Mouse (Mus musculus) limb, embryonic 12.5 days (tissue): ENCODE results near the gene Cavin3. TPM values are rescaled to one million over a fixed set of nuclear protein-coding genes. Genes with fewer than 3 reads are reported as not detected.
"Not testable (repeated sequence)": the region's sequence is repeated elsewhere in the genome, so short reads cannot be mapped to it uniquely, and the experiment has no call there.

Source experiments
- ATAC-seq: fragments of 200-750 bp; cut with Nextera tagmentation; 2 replicates; pipeline ENCODE4 v1.8.0; 2017; ENCODE audit warnings: low read depth, moderate TSS enrichment; ENCODE audit not compliant: insufficient number of reproducible peaks, insufficient read depth, low FRiP score, low TSS enrichment
- H3K27ac ChIP-seq: fragments of 300-500 bp; sonication (generic); 2 replicates; pipeline ENCODE4 v1.5.1; 2016; ENCODE audit warnings: mild to moderate bottlenecking, moderate library complexity
- H3K27me3 ChIP-seq: fragments of 300-500 bp; sonication (generic); 2 replicates; pipeline ENCODE4 v1.6.1; 2016; ENCODE audit warnings: mild to moderate bottlenecking, moderate library complexity
- H3K36me3 ChIP-seq: fragments of 300-500 bp; sonication (generic); 2 replicates; pipeline ENCODE4 v1.6.1; 2016; ENCODE audit warnings: mild to moderate bottlenecking, moderate library complexity
- H3K4me1 ChIP-seq: fragments of 300-500 bp; sonication (generic); replicated peaks from 2 replicates; pipeline ENCODE4 v1.6.1; 2016
- H3K4me2 ChIP-seq: fragments of 300-500 bp; sonication (generic); 2 replicates; pipeline ENCODE4 v1.6.1; 2016; ENCODE audit warnings: mild to moderate bottlenecking, moderate library complexity
- H3K4me3 ChIP-seq: fragments of 300-500 bp; sonication (generic); replicated peaks from 2 replicates; pipeline ENCODE4 v1.5.1; 2016; ENCODE audit warnings: mild to moderate bottlenecking
- H3K9ac ChIP-seq: fragments of 300-500 bp; sonication (generic); replicated peaks from 2 replicates; pipeline ENCODE4 v1.6.1; 2016; ENCODE audit warnings: mild to moderate bottlenecking, moderate library complexity
- H3K9me3 ChIP-seq: fragments of 300-500 bp; sonication (generic); 2 replicates; pipeline ENCODE4 v1.6.1; 2016; ENCODE audit warnings: mild to moderate bottlenecking, moderate library complexity
- WGBS: fragments of 180-500 bp; shearing (Covaris S2); methylation state at CpG from one replicate; pipeline ENCODE4 v1.1.7; 2016; 5-methylcytosine and 5-hydroxymethylcytosine counted together
- polyA plus RNA-seq: library from polyadenylated mRNA; unstranded; fragments of >200 nt; fragmentation: Nextera tagmentation; extraction: Ambion mirVana; gene quantifications from 2 replicates; pipeline ENCODE4 v1.2.1, GENCODE M21; 2016

The Cavin3 gene
- polyA plus RNA-seq, 1 experiment from 2014 or later: 23.2 TPM

DNA sequence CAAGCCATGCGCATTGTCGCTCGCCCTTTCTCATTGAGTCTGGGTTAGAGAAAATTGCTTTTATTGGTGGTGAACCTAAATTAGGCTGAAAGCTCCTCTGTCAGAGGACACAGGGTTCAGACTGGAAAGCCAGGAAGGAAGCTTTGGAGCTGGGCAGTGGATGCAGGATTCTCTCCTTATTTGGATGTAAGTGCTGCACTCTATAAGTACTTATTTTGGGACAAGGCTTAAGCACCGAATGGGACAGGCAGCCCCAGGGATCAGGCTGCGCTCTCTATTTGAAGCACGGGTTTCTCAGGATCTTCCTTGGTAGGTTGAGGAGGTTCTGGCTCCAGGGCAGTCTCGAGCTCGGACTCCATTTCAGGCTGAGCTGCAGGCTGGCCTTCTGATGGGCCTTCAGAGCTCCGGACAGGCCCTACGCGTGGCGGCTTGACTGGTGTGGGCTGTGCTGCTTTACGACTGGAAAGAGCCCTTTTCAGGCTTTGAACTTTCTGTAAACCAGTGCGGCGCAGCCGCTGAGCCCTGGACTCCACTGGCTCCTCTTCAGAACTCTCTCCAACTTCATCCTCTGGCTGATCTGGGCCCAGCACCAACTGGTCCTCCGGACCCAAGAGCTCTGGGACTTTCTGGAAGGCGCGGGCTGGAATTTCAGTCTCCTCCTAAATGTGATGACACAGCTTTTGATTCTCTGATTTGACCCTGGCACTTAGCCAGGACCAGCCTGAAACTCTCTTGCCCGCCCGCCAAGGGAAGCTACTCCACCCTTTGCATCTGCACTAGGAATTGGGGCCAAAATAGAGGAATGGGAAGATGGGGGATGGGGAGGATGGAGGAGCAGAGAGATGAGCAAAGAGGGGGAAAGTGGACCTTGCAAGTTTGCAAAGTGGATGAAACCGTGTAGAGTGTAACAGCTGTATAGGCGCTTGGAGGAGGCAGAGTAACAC, 1.3 kb downstream of the Cavin3 start:
- Histone ChIP-seq H3K27ac (0 out of 2 replicates have a peak overlapping the region, but pooled peaks have one; percentile 17), H3K9me3 (no peaks in the 10 kb centered on the region), H3K36me3 (no peaks in the 10 kb centered on the region), H3K9ac (0 out of 2 replicates have a peak overlapping the region, but pooled peaks have one; percentile 70), H3K4me2 (peak overlapping the region; percentile 84), H3K4me1 (peaks cover 14% of the 10 kb centered on the region; the same call in 1 of the 2 replicates), H3K27me3 (peaks cover 25% of the 10 kb centered on the region), H3K4me3 (peak overlapping the region; percentile 47)
- 0 out of 2 replicates have a peak, but pooled peaks have one; percentile 1 for ATAC-seq
- 62% methylated on average over 23 of the region's 23 CpGs for WGBS

DNA sequence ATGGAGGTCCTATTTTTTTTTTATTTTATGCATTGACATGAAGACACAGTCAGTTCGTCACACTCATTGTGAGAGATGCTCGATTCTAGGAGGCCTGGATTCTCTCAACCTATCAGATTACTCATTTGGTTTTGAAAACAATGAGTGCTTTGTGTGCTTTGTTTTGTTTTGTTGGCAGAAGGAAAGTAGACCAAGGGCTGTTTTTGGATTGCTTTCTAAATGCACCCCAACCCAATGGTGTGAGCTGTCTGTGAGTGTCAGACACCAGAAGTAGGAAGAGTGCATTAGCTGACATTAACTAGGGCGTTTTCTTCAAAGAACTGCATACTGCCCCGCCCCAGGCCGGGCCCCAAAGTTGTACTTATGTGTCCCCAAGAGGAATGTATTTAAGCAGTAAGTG, 2.0 kb downstream of the Cavin3 start:
- Histone ChIP-seq H3K4me1 (peaks cover 14% of the 10 kb centered on the region; the same call in 1 of the 2 replicates), H3K9me3 (no peaks in the 10 kb centered on the region), H3K4me2 (no peak overlapping the region), H3K9ac (no peak overlapping the region), H3K36me3 (no peaks in the 10 kb centered on the region), H3K27me3 (peaks cover 25% of the 10 kb centered on the region), H3K27ac (no peak overlapping the region), H3K4me3 (no peak overlapping the region)
- ATAC-seq: no peak
- 68% methylated on average over 5 of the region's 5 CpGs for whole genome bisulfite sequencing

DNA sequence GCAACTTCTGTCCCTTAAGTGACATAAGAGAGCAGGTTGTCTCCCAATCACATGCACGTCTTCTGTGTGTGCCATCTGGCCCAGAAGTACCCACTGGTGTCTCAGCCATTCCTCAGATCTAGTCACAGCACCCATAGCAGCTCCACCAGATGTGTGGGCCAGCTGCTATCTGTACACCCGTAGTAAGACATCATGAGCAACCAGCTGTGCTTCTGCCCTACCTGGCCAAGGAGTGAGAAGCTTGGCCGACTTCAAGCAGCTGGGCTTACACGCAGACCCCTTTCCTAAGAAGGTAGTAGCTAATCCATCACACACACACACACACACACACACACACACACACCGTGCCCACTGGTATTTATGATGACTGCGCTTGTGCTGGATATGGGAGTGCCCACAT, 2.9 kb downstream of the Cavin3 start:
- ATAC-seq: no peak
- Histone ChIP-seq H3K27me3 (peaks cover 25% of the 10 kb centered on the region), H3K4me3 (no peak overlapping the region), H3K4me2 (no peak overlapping the region), H3K9ac (no peak overlapping the region), H3K27ac (no peak overlapping the region), H3K36me3 (no peaks in the 10 kb centered on the region), H3K9me3 (no peaks in the 10 kb centered on the region), H3K4me1 (peaks cover 14% of the 10 kb centered on the region; the same call in 1 of the 2 replicates)
- WGBS: 88% methylated on average over 6 of the region's 6 CpGs

DNA sequence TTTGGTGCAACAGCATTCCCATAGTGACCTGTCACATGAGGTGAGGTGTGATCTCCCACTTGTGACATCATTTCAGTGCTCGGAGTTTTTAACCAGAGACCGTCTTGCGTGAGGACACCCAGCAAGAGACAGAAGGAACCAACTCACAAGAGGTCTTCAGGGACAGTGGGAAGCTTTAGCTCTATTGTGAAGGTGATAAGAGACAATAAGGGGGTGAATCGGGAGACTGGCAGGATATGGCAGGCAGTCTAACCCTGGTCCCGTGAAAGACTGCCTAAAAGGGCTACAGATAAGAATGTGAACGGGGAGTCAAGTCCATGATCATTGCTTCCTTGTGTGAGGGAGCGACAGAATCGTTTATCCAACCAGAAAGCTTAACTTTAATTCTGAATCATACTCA, 3.8 kb downstream of the Cavin3 start:
- Histone ChIP-seq H3K27ac (no peak overlapping the region), H3K9me3 (no peaks in the 10 kb centered on the region), H3K9ac (no peak overlapping the region), H3K4me1 (peaks cover 14% of the 10 kb centered on the region; the same call in 1 of the 2 replicates), H3K36me3 (no peaks in the 10 kb centered on the region), H3K27me3 (peaks cover 25% of the 10 kb centered on the region), H3K4me3 (no peak overlapping the region), H3K4me2 (no peak overlapping the region)
- 84% methylated on average over 8 of the region's 8 CpGs for WGBS
- no peak for ATAC-seq

DNA sequence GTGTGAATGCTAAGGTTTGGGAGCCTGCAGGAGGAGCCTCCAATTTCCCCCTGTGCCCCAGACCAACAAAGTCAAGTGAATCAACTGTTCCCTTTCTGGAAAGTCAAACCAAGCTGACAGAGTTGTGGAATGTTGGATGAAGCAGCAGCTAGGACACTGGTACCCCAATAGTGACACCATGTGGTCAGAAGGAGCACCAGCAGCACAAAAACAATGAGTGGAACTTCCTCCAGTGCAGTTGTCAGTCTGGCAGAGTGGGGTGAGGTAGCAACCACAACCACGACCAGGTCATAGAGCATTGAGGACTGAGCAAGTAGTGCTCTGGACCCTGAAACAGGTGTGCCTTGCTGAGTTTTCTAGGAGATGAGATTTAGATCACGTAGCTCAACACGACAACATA, 4.3 kb downstream of the Cavin3 start:
- no peaks in the 10 kb centered on the region for H3K9me3 ChIP-seq
- H3K4me1 ChIP-seq: peaks cover 14% of the 10 kb centered on the region; the same call in 1 of the 2 replicates
- no peaks in the 10 kb centered on the region for H3K36me3 ChIP-seq
- WGBS: 60% methylated on average over 3 of the region's 3 CpGs
- no peak overlapping the region for H3K27ac ChIP-seq
- ATAC-seq: no peak
- no peak overlapping the region for H3K4me3 ChIP-seq
- peaks cover 25% of the 10 kb centered on the region for H3K27me3 ChIP-seq
- H3K9ac ChIP-seq: no peak overlapping the region
- H3K4me2 ChIP-seq: no peak overlapping the region

DNA sequence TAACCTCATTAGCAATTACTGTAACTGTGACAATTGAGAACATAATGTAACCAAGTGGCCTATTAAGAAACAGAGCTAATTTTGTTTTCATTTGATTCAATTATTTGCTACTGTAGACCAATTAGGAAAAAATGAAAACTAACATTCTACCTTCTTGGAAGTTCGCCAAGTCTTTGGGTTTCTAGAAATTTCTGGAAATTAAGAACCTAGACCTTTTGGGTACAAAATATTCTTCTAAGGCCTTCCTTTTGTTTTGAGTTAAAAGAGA, 4.7 kb downstream of the Cavin3 start:
- no peaks in the 10 kb centered on the region for H3K9me3 ChIP-seq
- H3K27ac ChIP-seq: no peak overlapping the region
- no peak for ATAC-seq
- H3K36me3 ChIP-seq: no peaks in the 10 kb centered on the region
- H3K4me1 ChIP-seq: peaks cover 11% of the 10 kb centered on the region; the same call in 1 of the 2 replicates
- no peak overlapping the region for H3K9ac ChIP-seq
- peaks cover 23% of the 10 kb centered on the region for H3K27me3 ChIP-seq
- H3K4me2 ChIP-seq: no peak overlapping the region
- H3K4me3 ChIP-seq: no peak overlapping the region
- WGBS: 93% methylated on average over 1 of the region's 1 CpGs

DNA sequence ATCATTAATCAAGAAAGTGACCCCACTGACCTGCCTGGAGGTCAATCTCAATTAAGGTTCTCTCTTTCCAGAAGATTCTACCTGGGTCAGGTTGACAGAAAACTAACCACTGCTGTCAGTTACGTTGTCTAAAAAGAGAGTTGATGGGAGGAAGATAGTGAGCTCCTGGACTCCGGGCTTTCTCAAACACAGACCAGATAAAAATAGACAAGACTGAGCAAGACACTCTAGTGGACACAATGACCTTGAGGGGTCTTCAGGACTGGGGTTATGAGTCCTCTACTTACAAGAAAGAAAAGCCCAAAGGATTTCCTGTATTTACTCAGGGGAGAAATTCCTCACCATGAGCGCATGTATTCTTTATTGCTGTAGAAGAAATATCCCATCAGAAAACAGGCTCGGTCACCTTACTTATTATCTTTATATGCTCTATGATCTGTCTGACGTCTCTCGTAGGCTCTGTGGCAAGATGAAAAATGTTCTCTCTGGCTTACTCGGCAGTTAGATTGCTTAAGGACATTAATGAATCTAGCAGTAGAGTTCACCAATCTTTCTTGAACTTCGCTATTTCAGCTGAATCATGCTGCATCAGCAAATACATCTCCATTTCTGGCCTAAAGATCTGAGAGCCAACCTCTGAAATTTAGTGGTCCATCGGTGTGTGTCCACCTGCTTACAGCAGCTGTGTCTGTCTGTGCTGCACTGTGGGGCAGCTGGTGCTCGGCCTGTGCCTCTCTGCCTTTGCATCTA, 5.2 kb downstream of the Cavin3 start:
- Histone ChIP-seq H3K36me3 (no peaks in the 10 kb centered on the region), H3K9me3 (no peaks in the 10 kb centered on the region), H3K4me3 (no peak overlapping the region), H3K27ac (no peak overlapping the region), H3K27me3 (peaks cover 18% of the 10 kb centered on the region), H3K4me1 (peaks cover 6% of the 10 kb centered on the region; the same call in 1 of the 2 replicates), H3K4me2 (no peak overlapping the region), H3K9ac (no peak overlapping the region)
- no peak for ATAC-seq
- 84% methylated on average over 10 of the region's 10 CpGs for WGBS

DNA sequence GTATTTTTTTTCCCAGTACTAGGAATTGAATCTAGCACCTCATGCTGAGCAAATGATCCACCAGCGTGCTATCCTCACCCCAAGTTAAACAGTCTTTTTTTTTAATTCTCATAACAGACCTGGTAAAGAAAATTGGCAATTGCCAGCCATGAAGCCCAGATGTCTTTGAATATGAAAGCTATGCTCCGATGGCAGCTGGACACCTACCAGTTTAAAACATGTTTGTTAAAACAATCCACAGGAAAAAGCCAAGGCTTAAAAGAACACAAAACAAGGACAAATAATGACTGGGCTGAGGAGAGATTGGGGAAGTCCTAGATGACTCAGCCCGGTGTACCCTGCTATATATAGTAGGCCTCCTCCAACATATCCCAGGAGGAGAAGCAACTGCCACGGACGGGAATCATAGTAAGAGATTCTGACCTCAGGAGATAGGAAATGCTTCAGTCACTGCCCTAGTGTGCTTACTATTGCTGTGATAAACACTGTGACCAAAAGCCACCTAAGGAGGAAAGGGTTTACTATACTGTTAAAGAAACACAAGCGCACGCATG, 6.6 kb downstream of the Cavin3 start:
- no peak overlapping the region for H3K9ac ChIP-seq
- H3K36me3 ChIP-seq: no peaks in the 10 kb centered on the region

DNA sequence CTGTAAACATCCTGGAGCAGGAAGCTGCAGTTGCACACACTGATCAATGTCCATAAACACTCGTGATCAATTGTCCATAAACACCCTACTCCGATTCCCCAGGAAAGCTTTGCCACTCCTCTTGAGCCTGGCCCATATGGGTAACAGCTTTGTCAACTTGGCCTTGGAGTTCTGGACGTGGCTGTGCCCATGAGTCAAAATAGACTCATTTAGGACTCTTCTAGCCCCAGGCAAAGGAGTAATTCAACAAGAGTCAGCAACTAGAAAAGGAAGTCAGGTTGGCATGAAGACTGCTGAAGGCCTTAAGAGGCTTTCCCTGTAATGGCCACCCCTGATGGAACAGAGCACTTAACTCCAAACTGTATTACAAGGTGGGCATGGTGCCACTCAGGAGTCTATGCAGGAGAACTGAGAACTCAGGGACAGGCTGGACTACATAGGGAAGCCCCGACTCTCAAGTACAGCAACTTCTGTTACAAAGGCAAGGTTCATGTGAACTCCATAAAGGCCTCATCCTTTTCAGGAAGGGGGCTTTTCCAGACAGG, 7.3 kb downstream of the Cavin3 start:
- no peak for ATAC-seq
- Histone ChIP-seq H3K27ac (no peak overlapping the region), H3K9ac (no peak overlapping the region), H3K36me3 (no peaks in the 10 kb centered on the region), H3K9me3 (no peaks in the 10 kb centered on the region), H3K4me1 (no peaks in the 10 kb centered on the region), H3K4me2 (no peak overlapping the region), H3K4me3 (no peak overlapping the region), H3K27me3 (no peaks in the 10 kb centered on the region)
- 56% methylated on average over 4 of the region's 4 CpGs for WGBS

More for the DNA sequence above, 6.6 kb downstream of the Cavin3 start:
- 83% methylated on average over 7 of the region's 7 CpGs for WGBS
- Histone ChIP-seq H3K9me3 (no peaks in the 10 kb centered on the region), H3K4me2 (no peak overlapping the region), H3K4me3 (no peak overlapping the region), H3K27ac (no peak overlapping the region), H3K27me3 (peaks cover 4% of the 10 kb centered on the region), H3K4me1 (no peaks in the 10 kb centered on the region)
- ATAC-seq: no peak

DNA sequence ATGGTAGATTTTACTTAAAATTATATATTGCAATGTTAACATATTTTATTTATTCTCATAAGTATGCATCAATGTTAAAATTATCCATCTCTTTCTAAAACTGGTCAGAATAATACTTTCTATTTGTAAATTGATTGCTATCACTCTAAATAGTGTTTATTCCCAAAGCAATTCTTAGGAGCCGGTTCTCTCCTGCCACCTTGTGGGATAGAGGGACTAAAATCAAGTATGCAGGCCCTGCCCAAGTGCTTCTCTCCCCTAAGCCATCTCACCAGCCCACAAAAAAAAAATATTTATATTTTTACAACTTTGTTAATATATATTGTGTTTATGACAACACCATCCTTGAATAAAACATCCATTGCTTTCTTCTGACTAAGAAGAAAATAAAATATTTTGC, 9.5 kb downstream of the Cavin3 start:
- H3K9ac ChIP-seq: no peak overlapping the region
- H3K4me2 ChIP-seq: no peak overlapping the region
- no peaks in the 10 kb centered on the region for H3K27me3 ChIP-seq
- no peak overlapping the region for H3K4me3 ChIP-seq
- 52% methylated on average over 1 of the region's 1 CpGs for WGBS
- no peaks in the 10 kb centered on the region for H3K9me3 ChIP-seq
- H3K36me3 ChIP-seq: no peaks in the 10 kb centered on the region
- ATAC-seq: no peak
- no peak overlapping the region for H3K27ac ChIP-seq
- no peaks in the 10 kb centered on the region for H3K4me1 ChIP-seq

DNA sequence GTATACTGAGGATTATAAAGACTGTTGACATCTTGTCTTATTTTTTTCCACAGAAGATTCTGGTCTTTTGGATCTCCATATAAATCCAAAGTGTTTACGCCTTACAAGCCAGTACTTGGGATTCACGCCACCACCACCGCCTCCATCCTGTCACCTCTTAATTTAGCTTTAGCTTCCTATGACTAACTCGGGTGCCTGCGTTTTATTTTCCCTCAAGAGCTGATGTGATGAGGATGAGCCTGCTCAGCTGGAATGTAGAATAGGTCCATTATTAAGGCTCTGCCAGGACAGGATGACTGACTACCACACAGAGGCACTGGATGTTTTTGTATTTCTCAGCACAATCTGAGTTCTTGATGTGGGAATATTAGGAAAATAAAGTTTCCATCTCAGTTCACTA, 16.6 kb downstream of the Cavin3 start:
- not testable (repeated sequence) for H3K9me3 ChIP-seq, H3K4me1 ChIP-seq, H3K36me3 ChIP-seq, H3K27me3 ChIP-seq, H3K4me2 ChIP-seq, H3K9ac ChIP-seq, ATAC-seq, H3K27ac ChIP-seq, H3K4me3 ChIP-seq
- WGBS: 77% methylated on average over 5 of the region's 5 CpGs
